Mouse (Mus musculus) left cerebral cortex, postnatal 25 days (tissue): ENCODE results near the gene Kri1. TPM values are rescaled to one million over a fixed set of nuclear protein-coding genes. Genes with fewer than 3 reads are reported as not detected.
"Not testable (repeated sequence)": the region's sequence is repeated elsewhere in the genome, so short reads cannot be mapped to it uniquely, and the experiment has no call there.

ENCODE experiments used
- DNase-seq, 2 experiments: peaks; one replicate each; pipeline ENCODE4 v3.0.0; 2022; ENCODE audit warnings: low spot score in 2 of 2, mixed read lengths in 1 of 2
- intact Hi-C: fragments of 180-260 bp; cut with DNase I; formaldehyde crosslinking; loops from one replicate; pipeline ENCODE4 v1.15.1; 2025
- total RNA-seq, 2 experiments: library from RNA; stranded (reverse); gene quantifications; 2 replicates each; pipeline ENCODE4 v1.2.3; 2021

Kri1 gene
- 10 to 100 TPM; 34.6 to 35.7 TPM for total RNA-seq

DNA sequence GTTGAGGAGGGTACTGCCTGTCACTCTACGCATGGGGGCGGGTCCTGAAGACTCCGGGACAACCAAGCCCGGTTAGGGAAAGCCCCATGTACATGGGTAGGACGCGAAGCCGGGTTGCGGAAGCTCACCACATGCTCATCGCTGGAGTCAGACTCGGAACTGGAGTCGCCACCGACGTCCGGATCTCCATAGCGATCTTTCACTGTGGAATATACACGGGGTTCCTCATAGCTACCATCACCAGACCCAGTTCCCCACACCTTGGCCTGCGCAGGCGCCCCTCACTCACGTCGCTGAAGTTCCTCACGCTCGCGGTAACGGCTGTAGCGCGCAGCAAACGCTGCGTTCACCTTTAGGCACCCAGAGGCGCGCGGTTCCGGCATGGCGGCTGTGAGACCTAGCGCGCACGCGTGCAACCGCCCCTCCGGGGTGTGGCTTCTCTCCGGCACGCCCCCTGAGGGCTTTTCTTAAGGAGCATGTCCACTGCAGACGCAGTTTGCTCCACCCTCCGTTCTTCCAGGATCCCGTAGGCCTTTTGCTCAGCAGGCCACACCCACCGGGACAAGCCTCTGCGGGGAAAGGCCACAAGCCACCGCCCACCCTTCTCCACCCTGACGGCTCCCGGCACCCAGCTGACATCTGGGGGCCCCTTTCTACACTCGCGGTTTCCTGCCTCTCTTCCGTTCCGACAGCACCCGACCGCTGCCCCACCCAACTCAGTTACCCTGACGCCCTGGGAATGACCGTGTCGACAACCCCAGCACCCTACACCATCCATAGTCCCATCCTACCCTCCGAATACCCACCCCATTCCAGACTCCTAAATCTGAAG is at the start of gene Kri1:
Gene Kri1, minus strand, starts transcription at position 399 of the 832 bp plus-strand sequence.
- intact Hi-C loops: loop anchor here (2.0 kb wide), 1 partner anchor 23 kb away; the partner anchor contains the start of gene Atg4d
- peak; percentile 97 to 98 for DNase-seq

GRCm38 (mm10) chr9:21336491-21336890 is 48.7 kb upstream of the Kri1 start:
- intact Hi-C loops: no loop called here

GRCm38 (mm10) chr9:21335391-21335790 is 47.6 kb upstream of the Kri1 start:
- intact Hi-C loops: no loop called here
- DNase-seq: no peak

More at GRCm38 (mm10) chr9:21336491-21336890, 48.7 kb upstream of the Kri1 start:
- no peak for DNase-seq

DNA sequence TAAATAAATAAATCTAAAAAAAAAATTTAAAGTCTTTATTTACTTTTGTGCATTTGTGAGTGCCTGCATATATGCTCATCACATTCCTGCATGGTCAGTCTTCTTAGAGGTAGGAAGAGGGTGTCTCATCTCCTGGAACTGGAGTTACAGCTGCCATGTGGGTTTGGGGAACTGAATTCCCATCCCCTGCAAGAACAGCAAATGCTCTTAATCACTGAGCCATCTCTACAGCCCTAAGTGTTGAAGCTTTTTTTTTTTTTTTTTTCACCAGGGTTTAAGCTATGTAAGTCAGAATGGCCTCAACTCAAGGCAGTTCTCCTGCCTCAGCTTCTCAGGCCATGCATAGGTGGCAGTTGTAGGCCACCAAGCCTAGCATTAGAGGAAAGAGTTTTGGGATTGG is 47.0 kb upstream of the Kri1 start:
- intact Hi-C loops: no loop called here
- no peak for DNase-seq

GRCm38 (mm10) chr9:21333523-21333922 is 45.8 kb upstream of the Kri1 start:
- DNase-seq: no peak
- intact Hi-C loops: no loop called here

DNA sequence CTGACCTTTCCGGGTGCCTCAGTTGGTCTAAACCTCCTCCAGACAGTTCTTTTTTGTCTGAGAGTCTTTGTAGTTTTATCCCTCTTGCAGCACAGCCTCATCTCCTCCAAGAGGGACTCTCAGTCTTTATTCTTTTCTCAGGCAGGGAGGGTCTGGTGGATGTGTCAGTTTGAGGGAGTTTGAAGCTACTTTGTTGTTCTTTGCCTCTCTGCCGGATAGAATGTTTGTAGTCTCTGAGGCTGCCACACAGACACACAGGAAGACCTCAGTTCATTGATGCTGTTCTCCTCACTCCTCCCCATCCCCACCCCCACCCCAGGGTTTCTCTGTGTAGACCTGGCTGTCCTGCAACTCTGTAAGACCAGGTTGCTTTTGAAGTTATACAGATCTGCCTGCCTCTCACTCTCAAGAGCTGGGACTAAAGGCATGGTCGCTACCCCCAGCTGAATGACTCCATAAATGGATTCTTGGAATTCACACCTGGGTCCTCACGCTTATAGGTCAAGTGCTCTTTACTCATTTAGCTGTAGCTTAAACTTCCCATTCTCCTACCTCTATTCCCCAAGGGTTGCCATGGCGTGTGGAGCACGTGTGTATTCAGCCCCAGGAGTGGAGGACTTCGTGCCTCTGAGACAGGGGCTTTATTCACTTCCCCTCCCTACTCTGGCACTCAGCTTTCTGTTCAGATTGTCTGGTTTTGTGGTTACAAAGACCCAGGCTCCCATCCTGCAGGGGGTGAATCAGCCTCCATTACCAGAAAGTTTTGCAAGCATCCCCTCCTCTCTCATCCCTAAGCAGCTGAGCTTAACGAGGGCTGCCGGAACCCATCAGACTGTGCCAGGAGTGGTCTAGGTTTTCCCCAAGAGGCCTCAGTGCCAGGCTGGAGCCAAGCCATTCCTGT is 44.6 kb upstream of the Kri1 start:
- intact Hi-C loops: no loop called here
- no peak for DNase-seq

- DNase-seq: no peak
- intact Hi-C loops: no loop called here
Observed at GRCm38 (mm10) chr9:21331365-21332140, 43.8 kb upstream of the Kri1 start.

DNA sequence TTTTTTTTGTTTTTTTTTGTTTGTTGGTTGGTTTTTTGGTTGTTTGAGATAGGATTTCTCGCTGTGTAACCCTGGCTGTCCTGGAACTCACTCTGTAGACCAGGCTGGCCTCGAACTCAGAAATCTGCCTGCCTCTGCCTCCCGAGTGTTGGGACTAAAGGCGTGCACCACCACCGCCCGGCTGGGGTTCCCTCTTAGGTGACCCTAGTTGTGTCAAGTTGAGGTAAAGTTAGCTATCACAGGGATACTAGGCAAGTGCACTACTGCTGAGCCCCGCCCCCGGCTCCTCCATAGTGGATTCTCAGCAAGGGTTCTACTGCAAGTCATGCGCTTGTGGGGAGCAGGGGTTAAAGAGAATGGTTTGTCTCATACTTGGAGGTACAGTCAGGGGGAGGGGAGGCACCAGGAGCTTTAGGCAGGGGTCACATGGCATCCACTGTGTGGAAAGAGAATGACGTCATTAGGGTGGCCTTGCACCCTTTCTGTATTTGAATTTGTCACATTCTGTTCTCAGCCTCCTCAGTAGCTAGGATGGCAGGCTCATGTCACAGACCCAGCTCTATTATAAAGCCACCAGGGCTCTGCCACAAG is 42.0 kb upstream of the Kri1 start:
- intact Hi-C loops: no loop called here

GRCm38 (mm10) chr9:21329041-21329440 is 41.3 kb upstream of the Kri1 start:
- intact Hi-C loops: no loop called here
- DNase-seq: no peak

More for the DNA sequence above, 42.0 kb upstream of the Kri1 start:
- no peak for DNase-seq

GRCm38 (mm10) chr9:21328041-21328440 is 40.3 kb upstream of the Kri1 start:
- intact Hi-C loops: no loop called here
- no peak for DNase-seq

- intact Hi-C loops: no loop called here
- no peak for DNase-seq
Observed at GRCm38 (mm10) chr9:21327569-21327968, 39.8 kb upstream of the Kri1 start.

DNA sequence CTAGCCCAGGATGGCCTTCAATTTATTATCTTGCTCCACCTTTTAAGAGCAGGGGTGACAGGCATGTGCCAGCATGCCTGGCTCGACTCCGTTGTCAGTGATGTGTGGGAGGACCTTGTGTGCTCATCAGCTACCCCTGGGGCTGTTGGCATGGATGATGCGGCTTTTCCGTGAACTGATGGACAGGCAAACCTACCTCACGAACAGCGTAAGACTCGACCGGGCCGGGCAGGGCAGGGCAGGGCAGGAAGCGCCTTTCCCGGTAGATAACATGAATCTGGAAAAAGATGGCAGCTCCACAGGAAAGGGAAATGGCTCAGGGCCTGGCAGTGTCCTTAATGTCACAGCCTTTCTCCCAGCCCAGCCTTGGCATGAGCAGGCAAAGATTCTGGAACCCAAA is 36.5 kb upstream of the Kri1 start:
- DNase-seq: no peak
- intact Hi-C loops: no loop called here

DNA sequence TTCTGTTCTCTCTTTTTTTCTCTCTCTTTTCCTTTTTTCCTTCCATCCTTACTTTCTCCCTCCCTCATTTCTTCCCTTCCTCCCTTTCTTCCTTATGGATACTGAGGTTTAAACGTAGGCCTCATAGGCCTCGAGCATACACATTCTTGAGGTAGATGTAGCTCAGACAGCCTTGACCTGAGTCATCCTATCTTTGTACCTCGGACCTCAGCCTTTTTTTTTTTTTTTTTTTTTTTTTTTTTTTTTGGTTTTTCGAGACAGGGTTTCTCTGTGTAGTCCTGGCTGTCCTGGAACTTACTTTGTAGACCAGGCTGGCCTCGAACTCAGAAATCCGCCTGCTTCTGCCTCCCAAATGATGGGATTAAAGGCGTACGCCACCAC is 35.1 kb upstream of the Kri1 start:
- DNase-seq, intact Hi-C loops: not testable (repeated sequence)

- peak; percentile 24 to 48 for DNase-seq
- intact Hi-C loops: no loop called here
Observed at GRCm38 (mm10) chr9:21322211-21322916, 34.6 kb upstream of the Kri1 start.

- intact Hi-C loops: no loop called here
- peak in 1 of 2 experiments; percentile 35 for DNase-seq
Observed at GRCm38 (mm10) chr9:21321513-21321835, 33.7 kb upstream of the Kri1 start.

- DNase-seq: peak; percentile 74 to 80
- intact Hi-C loops: no loop called here
Observed at GRCm38 (mm10) chr9:21320619-21321512, 33.1 kb upstream of the Kri1 start, which contains the start of gene Slc44a2. Gene Slc44a2 (plus strand): TSS chr9:21320698.

DNA sequence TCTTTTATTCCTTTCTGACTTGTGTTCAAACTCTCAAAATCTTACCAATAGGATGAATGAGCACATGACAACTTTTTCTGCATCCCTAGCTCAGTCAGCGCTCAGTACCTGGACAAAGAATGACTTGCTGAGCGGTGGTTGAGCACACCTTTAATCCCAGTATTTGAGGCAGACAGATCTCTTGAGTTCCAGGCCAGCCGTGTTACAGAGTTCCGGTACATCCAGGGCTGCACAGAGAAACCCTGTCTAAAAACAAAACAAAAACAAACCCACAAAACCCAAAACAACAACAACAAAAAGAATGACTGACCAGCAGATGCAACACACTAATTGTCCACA is 32.5 kb upstream of the Kri1 start:
- intact Hi-C loops: no loop called here
- DNase-seq: no peak

GRCm38 (mm10) chr9:21319503-21319902 is 31.7 kb upstream of the Kri1 start:
- DNase-seq: no peak
- intact Hi-C loops: no loop called here
